Mouse (Mus musculus) small intestine, adult 2 months (tissue): ENCODE results near the gene Ikzf3.

Source experiments
- CTCF ChIP-seq: fragments of 200-500 bp; IDR thresholded peaks from 2 replicates; pipeline ENCODE4 v1.5.1; 2012; ENCODE audit warnings: low read depth, mild to moderate bottlenecking, control low read depth, inconsistent platforms, low read length, moderate library complexity, mixed read lengths; ENCODE audit not compliant: insufficient replicate concordance, insufficient read length; ENCODE audit errors: extremely low read depth
- POLR2A ChIP-seq: fragments of 200-500 bp; IDR thresholded peaks from 2 replicates; pipeline ENCODE4 v1.6.1; 2012; ENCODE audit warnings: low read depth, mild to moderate bottlenecking, control low read depth, inconsistent platforms, low read length, moderate library complexity

DNA sequence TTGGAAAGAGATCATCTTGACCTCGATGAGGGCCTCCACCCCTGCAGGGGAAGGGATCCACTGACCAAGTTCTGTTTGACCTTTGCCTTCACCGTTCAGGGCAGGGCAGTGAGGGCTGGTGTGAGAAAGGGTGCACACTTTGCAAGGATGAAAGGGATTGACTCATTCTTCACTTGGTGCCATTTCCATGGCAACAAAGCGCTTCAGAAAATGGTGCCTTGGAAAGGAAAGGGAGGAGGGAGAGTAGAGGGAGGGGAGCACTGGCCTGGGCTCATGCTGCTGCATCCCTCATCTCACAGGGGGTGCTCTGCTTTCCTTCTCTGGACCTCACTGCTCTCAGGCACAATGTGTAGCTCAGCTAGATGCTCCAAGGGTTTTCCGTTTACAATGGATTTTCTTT, 73.1 kb downstream of the Ikzf3 start:
- TF ChIP-seq CTCF (no peak), POLR2A (no peak)
